Mouse (Mus musculus): Measurements from ENCODE around the gene Nmral1.
"Not testable (repeated sequence)": the region's sequence is repeated elsewhere in the genome, so short reads cannot be mapped to it uniquely, and the experiment has no call there.

Gene Nmral1

GRCm38 (mm10) chr16:4718753-4719518 is at the start of gene Nmral1:
Nmral1 (minus strand) TSS chr16:4719356.
- peak; percentile 87 for DNase-seq (ENCODE audit: low read depth, low spot score)

DNA sequence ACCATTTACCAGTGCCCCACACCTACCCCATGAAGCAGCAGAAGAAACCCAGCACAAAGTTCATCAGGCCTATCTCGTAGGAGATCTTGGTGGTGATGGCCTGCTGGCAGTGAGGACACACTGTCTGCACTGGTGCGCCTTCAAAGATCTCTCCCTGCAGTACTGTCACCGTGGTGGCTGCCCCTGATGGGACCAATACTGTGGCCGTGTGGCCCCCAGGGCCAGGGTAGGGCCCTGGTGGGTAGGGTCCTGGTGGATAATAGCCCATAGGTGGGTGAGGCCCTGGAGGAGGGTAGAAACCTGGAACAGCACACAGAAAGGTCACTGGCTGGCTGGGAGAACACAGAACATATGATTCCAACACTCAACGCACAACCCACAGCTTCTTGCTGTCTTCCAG is 49.6 kb upstream of the Nmral1 start:
- no peak for DNase-seq (ENCODE audit: low read depth, low spot score)

DNA sequence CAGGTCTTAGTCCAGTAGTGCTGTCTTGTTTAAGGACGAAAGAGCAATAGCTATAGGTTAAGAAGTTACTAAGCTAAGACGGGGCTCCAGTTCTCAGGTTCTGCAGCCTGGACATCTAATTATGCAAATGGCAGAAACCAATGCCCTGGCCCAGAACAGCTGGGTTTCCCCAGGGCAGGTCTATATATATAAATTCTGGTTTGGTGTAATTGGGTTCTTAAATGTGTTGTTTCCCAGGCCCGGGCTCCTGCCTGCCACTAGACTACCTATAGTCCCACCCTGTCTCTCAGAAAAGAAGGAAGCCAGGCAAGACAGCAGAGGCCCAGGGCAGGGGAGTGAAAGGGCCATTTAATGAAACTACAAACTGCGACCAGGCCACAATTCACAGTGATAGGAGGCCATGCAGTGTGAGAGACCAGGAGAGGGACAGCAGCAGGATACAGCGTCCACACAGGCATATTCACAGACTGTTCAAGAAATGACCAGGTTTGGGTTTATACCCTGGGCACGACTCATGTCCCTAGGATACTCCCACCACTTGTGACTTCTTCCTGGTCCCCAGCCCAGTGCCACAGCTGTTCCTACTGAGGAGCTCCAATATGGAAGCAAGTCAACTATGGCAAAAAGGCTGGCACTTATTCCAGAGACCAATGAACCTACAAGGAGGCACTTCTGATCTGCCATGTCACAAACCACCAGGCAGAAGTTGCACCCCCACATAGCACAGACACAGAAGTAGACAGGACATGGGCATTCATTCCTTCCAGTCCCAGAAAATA is 48.0 kb upstream of the Nmral1 start:
- no peak for DNase-seq (ENCODE audit: low read depth, low spot score)

GRCm38 (mm10) chr16:4765852-4766251 is 46.7 kb upstream of the Nmral1 start:
- DNase-seq (ENCODE audit: low read depth, low spot score): no peak

DNA sequence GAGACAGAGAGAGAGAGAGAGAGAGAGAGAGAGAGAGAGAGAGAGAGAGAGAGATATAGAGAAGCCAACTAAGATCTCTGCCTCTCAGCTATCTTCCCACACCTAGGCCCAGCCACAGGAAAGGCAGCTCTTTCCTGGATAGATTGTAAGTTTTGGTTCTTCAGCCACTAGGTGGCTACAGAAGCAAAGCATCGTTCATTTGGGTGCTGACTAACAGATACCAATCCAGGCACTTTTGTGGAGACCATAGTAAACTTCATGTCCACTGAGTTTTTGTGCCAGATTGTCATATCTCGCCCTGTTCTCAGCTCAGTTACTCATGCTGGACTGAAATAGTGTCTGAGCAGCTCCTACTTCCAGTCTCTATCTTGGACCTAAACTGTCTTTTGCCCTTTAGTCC is 44.1 kb upstream of the Nmral1 start:
- DNase-seq (ENCODE audit: low read depth, low spot score): peak; percentile 41

- no peak for DNase-seq (ENCODE audit: low read depth, low spot score)
Observed at GRCm38 (mm10) chr16:4762437-4762836, 43.3 kb upstream of the Nmral1 start.

GRCm38 (mm10) chr16:4756660-4757335 is 37.6 kb upstream of the Nmral1 start:
- DNase-seq (ENCODE audit: low read depth, low spot score): not testable (repeated sequence)

- no peak for DNase-seq (ENCODE audit: low read depth, low spot score)
Observed at GRCm38 (mm10) chr16:4754045-4754444, 34.9 kb upstream of the Nmral1 start.

DNA sequence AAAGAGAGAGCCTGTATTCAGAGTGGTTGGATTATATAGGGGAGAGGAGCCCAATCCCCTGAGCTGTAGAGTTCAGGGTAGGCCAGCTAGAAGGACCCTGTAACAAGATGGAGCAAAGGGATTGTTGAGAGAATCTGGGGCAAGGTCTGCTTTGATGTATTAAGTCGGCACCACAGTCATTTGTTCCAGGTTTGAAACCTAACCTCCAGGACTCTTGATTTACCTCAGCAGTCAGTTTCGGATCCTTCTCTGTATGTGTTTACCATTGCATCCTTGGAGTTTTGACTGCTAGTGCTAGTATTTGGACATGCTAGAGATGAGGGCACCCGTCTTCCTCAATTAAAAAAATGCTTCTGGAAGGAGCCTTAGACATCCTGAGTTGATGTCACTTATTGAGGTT is 33.0 kb upstream of the Nmral1 start:
- no peak for DNase-seq (ENCODE audit: low read depth, low spot score)

GRCm38 (mm10) chr16:4742186-4742585 is 23.0 kb upstream of the Nmral1 start:
- DNase-seq (ENCODE audit: low read depth, low spot score): no peak

DNA sequence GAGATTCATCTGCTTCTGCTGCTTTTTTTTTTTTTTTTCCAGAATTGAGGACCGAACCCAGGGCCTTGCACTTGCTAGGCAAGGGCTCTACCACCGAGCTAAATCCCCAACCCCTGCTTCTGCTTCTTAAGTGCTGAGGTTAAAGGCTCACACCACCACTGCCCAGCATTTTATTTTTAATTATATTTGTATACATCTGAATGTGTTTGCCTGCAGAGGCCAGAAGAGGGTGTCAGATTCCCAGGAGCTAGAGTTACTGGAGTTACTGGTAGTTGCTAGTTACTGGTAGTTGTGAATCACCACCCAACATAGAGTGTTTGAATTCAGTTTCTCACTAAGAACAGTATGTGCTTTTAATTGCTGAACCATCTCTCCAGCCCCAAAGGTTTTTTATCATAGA is 20.8 kb upstream of the Nmral1 start:
- DNase-seq (ENCODE audit: low read depth, low spot score): no peak

DNA sequence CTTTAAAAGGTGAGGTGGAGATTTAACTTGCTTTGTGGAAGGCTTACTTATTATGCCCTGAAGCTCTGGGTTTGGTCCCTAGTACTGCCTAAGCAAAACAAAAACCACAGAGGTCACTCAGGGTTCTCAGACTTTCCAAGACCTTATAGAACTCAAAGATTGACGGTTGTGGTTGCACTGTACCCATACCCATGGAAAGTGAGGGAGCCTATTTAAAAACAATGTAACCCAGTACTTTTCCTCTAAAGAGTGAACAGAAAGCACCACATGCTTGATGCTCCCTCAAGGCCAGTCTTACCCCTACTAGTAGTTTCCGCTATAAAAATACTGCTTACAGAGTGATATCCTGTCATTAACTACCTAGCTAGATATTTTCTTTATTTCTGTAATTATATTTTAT is 17.1 kb upstream of the Nmral1 start:
- DNase-seq (ENCODE audit: low read depth, low spot score): no peak

- no peak for DNase-seq (ENCODE audit: low read depth, low spot score)
Observed at GRCm38 (mm10) chr16:4730776-4731358, 11.7 kb upstream of the Nmral1 start.

DNA sequence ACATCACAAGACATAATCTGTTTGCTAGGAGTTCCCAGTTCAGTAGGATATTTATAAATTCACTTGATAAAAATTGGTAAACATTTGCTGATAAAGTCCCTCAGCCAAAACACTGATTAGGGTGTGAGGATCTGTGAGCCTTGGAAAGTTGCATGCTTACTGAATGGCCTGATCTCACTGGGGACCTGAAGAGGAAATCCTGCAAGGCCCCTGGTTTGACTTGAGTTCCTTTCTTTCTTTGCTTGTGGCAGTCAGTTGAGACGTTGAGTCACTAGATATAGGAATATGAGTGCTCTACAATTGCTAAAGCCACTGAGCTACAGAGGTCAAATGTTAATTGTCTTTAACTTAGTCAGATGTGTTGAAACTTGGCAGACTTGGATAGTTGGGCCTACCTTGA is 8.8 kb upstream of the Nmral1 start:
- no peak for DNase-seq (ENCODE audit: low read depth, low spot score)

- no peak for DNase-seq (ENCODE audit: low read depth, low spot score)
Observed at GRCm38 (mm10) chr16:4727526-4727925, 8.4 kb upstream of the Nmral1 start.

GRCm38 (mm10) chr16:4726528-4727128 is 7.5 kb upstream of the Nmral1 start:
- no peak for DNase-seq (ENCODE audit: low read depth, low spot score)

GRCm38 (mm10) chr16:4725780-4726527 is 6.8 kb upstream of the Nmral1 start, which contains the start of gene Hmox2:
Hmox2 (plus strand) TSS chr16:4726361.
- DNase-seq (ENCODE audit: low read depth, low spot score): peak; percentile 94

DNA sequence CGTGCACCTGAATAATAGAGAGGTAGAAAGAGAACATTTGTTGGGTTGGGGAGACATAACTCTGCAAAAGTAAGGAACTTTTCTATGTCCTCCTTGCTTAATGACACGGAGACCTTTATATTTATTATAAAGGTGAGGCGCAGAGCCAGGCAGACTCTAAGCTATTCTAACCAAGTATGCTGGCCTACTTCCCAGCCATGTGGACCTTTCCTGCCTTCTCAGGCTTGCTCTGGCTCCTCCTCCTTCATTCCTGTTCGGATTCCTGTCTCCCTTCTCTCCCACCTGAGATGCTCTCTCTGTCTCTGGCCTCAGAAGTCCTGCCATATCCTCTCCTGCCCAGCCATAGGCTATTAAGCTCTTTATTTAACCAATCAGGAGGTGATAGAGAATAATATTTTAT is 6.1 kb upstream of the Nmral1 start:
- no peak for DNase-seq (ENCODE audit: low read depth, low spot score)

DNA sequence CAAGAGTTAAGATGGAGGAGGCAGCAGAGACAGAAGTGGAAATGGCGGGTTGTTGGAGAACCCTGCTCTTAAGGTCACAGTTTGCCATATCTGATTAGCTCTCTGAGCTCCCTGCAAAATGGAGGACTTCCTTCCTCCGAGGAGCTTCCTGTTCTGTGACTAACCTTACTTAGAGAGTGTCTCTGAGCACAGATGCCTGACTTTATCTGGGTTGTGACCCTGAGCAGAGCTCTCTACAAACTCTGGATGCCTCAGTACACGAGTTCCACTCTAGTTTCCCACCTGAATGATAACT is 3.7 kb upstream of the Nmral1 start:
- no peak for DNase-seq (ENCODE audit: low read depth, low spot score)

DNA sequence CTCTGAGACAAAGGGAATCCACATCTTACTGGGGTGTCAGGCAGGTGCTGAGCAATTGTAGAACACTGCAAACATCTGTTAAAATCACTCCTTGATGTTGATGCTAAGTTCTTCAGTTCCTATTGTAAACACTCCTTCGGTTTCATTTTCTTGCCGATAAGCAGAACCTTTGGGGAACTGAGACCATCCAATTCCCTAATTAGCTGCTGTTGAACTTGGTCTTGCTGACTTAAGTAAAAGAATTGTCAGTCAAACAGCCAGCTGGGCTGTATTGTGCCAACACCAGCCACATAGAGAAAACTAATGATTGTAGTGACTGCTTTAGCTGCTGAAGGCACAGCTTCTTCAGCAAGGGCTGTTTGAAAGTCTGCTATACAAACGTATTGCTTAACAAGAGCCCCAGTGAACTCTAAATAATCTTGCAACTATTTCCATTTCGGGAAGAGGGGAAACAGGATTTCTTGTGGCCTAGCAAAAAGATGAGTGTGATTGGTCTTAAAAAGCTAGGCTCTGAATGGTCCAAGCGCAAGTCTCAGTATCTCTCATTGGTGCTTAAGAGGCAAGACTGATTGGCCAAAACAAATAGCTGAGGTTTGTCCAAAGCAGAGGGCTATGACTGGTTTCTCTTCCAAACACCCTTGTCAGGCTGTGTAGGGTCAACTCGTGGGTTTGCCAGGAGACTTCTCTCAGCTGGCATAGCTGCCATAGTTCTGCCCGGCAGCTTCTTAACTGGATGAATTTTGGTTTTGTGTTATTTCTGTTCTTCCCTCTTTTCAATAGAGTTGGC is 3.2 kb upstream of the Nmral1 start:
- no peak for DNase-seq (ENCODE audit: low read depth, low spot score)

All from mesoderm, embryonic 11.5 days (tissue).